Mouse (Mus musculus): ENCODE measurements around the gene Tuba1b. TPM values are rescaled to one million over a fixed set of nuclear protein-coding genes. Genes with fewer than 3 reads are reported as not detected.
"Not testable (repeated sequence)": the region's sequence is repeated elsewhere in the genome, so short reads cannot be mapped to it uniquely, and the experiment has no call there.

Gene Tuba1b
- polyA plus RNA-seq (2015; fragmentation: Nextera tagmentation; extraction: Ambion mirVana): 1,607 and 1,715 TPM in 2 replicates

- Histone ChIP-seq H3K9ac (peak within 1 kb of the TSS; percentile 94), H3K4me1 (peaks cover 28% of the 10 kb centered on the region), H3K27me3 (no peaks in the 10 kb centered on the region), H3K4me3 (peak within 1 kb of the TSS; percentile 73), H3K36me3 (ENCODE audit: poor library complexity, severe bottlenecking) (peaks cover 14% of the 10 kb centered on the region), H3K9me3 (replicated peaks) (no peaks in the 10 kb centered on the region), H3K27ac (peak within 1 kb of the TSS; percentile 99), H3K4me2 (peak within 1 kb of the TSS; percentile 89)
- peak; percentile 90 for ATAC-seq
- WGBS: under 1% methylated on average over 50 of the region's 58 CpGs
Observed at GRCm38 (mm10) chr15:98934217-98934839, at the start of gene Tuba1b. Tuba1b (minus strand) TSS chr15:98934565.

DNA sequence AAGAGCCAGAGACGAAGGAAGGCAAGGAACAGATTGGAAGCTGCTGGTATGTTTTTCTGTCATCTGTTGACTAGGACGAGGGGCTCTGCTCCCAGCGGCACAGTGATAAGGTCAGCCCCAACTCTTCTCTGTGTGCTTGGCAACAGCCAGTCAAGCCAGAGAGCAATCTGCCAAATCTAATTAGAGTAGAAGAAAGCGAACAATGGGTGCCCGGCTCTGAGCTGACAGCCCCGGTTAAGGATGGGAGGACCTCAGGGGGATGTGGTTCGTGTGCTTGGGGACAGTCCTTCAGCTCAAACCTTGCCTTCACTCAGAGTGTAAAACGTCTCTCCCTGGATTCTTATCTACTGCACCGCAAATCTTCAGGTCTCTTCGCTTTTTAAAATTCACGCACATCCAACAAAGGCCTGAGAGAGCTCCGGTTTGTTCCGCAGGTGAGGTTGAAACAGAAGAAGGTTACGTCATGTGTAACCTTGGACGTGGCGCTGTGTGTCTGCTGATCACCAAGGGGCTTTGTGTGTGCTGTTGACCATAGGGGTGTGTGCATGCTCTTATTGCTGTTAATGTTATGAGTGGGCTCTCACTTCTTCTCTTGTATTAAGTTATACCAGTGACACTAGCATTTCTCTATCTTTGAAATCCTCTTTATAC lies 49.2 kb upstream of the Tuba1b start:
- Histone ChIP-seq H3K9me3 (replicated peaks) (no peaks in the 10 kb centered on the region), H3K27ac (peak overlapping the region; percentile 98), H3K4me2 (peak overlapping the region; percentile 72), H3K36me3 (ENCODE audit: poor library complexity, severe bottlenecking) (no peaks in the 10 kb centered on the region), H3K27me3 (no peaks in the 10 kb centered on the region), H3K4me3 (peak overlapping the region; percentile 47), H3K9ac (peak overlapping the region; percentile 79), H3K4me1 (peaks cover 74% of the 10 kb centered on the region)
- 13% methylated on average over 16 of the region's 16 CpGs for WGBS
- peak; percentile 60 for ATAC-seq

GRCm38 (mm10) chr15:98982100-98982499 lies 47.7 kb upstream of the Tuba1b start:
- Histone ChIP-seq H3K4me2 (no peak overlapping the region), H3K27me3 (no peaks in the 10 kb centered on the region), H3K9ac (no peak overlapping the region), H3K9me3 (replicated peaks) (no peaks in the 10 kb centered on the region), H3K27ac (no peak overlapping the region; the same call in 1 of the 2 replicates), H3K4me1 (peaks cover 74% of the 10 kb centered on the region), H3K4me3 (no peak overlapping the region), H3K36me3 (ENCODE audit: poor library complexity, severe bottlenecking) (no peaks in the 10 kb centered on the region)
- no peak for ATAC-seq
- WGBS: 81% methylated on average over 6 of the region's 6 CpGs

DNA sequence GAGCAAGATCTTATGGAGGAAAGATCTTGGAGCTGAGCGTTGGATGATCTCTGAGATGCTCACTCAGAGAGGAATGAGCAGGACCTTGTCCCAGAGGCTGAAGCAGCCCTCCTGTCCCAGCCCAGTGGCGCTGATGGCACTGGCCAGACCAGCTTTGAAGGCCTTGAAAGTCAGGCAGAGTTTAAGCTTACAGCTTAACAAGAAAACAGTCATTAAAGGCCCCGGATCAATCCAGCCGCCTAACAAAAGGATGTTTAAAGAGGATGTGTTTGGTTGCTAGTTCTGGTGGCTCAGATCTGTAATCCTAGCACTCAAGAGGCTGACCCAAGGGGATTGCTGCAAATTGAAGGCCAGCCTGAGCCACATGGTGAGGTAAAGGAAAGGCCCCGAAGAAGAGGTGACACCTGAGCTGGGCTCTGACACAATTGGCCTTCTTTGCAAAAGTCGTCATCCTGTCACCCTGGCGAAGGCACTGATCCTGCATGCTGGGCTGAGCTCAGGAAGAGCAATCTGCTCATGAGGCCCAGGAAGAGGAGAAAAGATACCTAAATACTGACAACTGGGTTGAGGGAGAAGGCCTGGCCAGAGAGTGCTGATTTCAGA lies 45.7 kb upstream of the Tuba1b start:
- Histone ChIP-seq H3K4me1 (peaks cover 62% of the 10 kb centered on the region), H3K9me3 (replicated peaks) (no peaks in the 10 kb centered on the region), H3K36me3 (ENCODE audit: poor library complexity, severe bottlenecking) (no peaks in the 10 kb centered on the region), H3K9ac (no peak overlapping the region), H3K4me3 (no peak overlapping the region), H3K27ac (peak overlapping the region; percentile 26; the same call in 1 of the 2 replicates), H3K4me2 (no peak overlapping the region), H3K27me3 (no peaks in the 10 kb centered on the region)
- 27% methylated on average over 7 of the region's 7 CpGs for WGBS
- no peak for ATAC-seq

GRCm38 (mm10) chr15:98978409-98979172 lies 44.2 kb upstream of the Tuba1b start:
- no peak for ATAC-seq
- 0 out of 2 replicates have a peak overlapping the region, but pooled peaks have one; percentile 3 for H3K4me3 ChIP-seq
- H3K9ac ChIP-seq: peak overlapping the region; percentile 56

DNA sequence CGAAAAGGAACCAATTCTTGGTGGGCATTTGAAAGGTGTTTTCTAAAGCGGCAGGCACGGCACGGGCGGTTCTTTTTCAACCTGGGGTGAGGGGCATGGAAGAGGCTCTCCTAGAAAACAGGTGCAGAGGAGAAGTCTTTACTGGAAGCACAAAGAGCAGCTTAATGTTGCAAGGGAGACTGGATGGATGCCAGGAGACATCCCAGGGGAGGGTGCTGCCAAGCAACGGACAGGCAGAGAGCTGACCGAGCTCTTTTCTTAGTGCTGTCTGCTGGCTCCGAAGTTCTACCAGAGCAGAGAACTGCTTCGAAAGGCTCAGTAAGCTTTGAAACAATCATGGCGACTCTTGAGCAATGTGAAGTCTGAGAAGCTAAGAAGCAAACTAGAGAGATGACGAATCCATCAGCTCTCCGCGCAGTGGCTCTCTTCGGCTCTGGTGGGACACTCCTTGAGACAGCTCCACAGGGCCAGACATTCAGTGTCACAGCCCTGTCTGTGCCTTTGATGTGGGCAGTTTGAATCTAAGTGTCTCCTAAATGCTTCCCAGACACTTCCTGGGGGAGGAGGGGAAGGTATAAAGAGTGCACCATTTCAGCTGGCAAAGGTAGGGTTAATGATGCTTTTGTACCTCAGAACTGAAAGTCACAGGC lies 43.5 kb upstream of the Tuba1b start:
- no peaks in the 10 kb centered on the region for H3K36me3 ChIP-seq (ENCODE audit: poor library complexity, severe bottlenecking)
- H3K9me3 ChIP-seq (replicated peaks): no peaks in the 10 kb centered on the region
- peak overlapping the region; percentile 56 for H3K9ac ChIP-seq
- H3K4me2 ChIP-seq: peak overlapping the region; percentile 51
- H3K27ac ChIP-seq: peak overlapping the region; percentile 87
- H3K4me3 ChIP-seq: peak overlapping the region; percentile 1; the same call in 1 of the 2 replicates
- peaks cover 45% of the 10 kb centered on the region for H3K4me1 ChIP-seq
- ATAC-seq: peak; percentile 73; the same call in 1 of the 2 replicates
- no peaks in the 10 kb centered on the region for H3K27me3 ChIP-seq
- 26% methylated on average over 14 of the region's 14 CpGs for WGBS

More at GRCm38 (mm10) chr15:98978409-98979172, 44.2 kb upstream of the Tuba1b start:
- H3K9me3 ChIP-seq (replicated peaks): no peaks in the 10 kb centered on the region
- H3K36me3 ChIP-seq (ENCODE audit: poor library complexity, severe bottlenecking): no peaks in the 10 kb centered on the region
- peak overlapping the region; percentile 51 for H3K4me2 ChIP-seq
- peak overlapping the region; percentile 87 for H3K27ac ChIP-seq
- no peaks in the 10 kb centered on the region for H3K27me3 ChIP-seq
- peaks cover 49% of the 10 kb centered on the region for H3K4me1 ChIP-seq
- 42% methylated on average over 20 of the region's 20 CpGs for WGBS

GRCm38 (mm10) chr15:98976763-98977758 lies 42.7 kb upstream of the Tuba1b start:
- Histone ChIP-seq H3K9me3 (replicated peaks) (no peaks in the 10 kb centered on the region), H3K9ac (peak overlapping the region; percentile 56), H3K4me1 (peaks cover 46% of the 10 kb centered on the region), H3K27ac (peak overlapping the region; percentile 87), H3K4me2 (peak overlapping the region; percentile 51), H3K27me3 (no peaks in the 10 kb centered on the region), H3K36me3 (ENCODE audit: poor library complexity, severe bottlenecking) (no peaks in the 10 kb centered on the region), H3K4me3 (no peak overlapping the region)
- no peak for ATAC-seq
- whole genome bisulfite sequencing: 55% methylated on average over 21 of the region's 21 CpGs

DNA sequence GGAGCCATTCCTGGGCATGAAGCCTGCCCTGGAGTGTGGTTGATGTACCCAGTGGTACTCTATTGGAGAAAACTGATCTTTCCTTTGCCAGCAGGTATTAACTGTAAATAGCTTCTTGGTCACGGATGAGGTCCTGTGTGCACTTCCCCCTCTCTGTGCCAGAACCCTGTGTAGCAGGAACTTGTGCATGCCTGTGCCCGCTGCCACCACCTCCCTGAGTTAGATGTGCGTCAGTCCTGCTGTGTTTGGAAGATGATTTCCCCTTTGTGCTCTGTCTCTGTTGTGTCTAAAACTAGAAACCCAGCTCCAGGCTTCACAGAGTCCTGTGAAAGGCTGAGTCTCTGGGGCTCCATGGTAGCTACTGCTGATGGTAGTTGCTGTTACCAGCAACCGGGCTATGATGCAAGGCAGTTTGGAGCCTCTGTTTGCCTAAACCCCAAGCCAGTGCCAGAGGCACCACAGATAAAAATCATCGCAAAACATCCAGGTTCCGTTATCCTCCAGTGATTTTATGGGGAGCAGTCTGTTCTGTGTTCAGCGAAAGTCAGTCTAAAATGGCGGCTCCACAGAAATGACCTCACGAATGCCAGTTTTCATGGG lies 38.8 kb upstream of the Tuba1b start:
- Histone ChIP-seq H3K9me3 (replicated peaks) (no peaks in the 10 kb centered on the region), H3K4me2 (no peak overlapping the region), H3K36me3 (ENCODE audit: poor library complexity, severe bottlenecking) (no peaks in the 10 kb centered on the region), H3K27ac (peak overlapping the region; percentile 54), H3K27me3 (no peaks in the 10 kb centered on the region), H3K4me3 (no peak overlapping the region), H3K4me1 (peaks cover 66% of the 10 kb centered on the region), H3K9ac (no peak overlapping the region)
- ATAC-seq: no peak
- 88% methylated on average over 9 of the region's 9 CpGs for WGBS

DNA sequence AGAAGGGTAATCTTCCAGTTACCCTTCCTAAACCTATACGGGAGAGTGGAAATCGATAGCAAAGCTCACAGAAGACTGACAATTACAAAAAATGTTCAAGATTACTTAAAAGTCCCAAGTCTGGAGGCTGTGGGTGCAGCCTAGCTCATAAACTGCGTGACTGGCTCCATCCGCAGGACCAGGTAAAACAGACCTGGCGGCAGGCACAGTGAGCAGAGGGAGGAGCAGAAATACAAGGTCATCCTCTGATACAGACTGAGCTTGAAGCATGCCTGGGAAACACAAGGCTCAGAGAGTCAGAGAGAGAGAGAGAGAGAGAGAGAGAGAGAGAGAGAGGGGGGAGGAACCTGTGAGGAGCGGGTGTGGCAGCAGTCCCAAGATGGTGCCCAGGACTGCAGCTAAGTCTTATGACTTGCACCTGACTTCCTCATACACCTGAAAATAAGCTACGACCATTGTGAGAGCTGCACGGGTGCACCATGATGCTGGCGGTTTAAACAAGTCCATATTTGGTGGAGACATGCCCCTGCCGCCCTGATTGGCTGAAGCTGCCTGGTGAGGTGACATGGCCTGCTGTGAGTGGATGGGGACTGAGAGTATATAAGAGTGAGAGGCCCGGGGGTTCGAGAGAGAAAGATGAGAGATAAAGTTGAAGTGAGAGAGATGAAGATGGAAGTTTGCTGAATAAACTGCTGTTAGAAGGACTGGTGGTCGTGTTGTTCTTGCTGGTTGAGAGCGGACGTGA lies 37.4 kb upstream of the Tuba1b start:
- Histone ChIP-seq H3K4me2 (peak overlapping the region; percentile 51), H3K4me1 (peaks cover 55% of the 10 kb centered on the region), H3K27ac (peak overlapping the region; percentile 99), H3K4me3 (peak overlapping the region; percentile 18), H3K9ac (peak overlapping the region; percentile 58)
- WGBS: 64% methylated on average over 15 of the region's 15 CpGs
- H3K27me3 ChIP-seq; H3K36me3 ChIP-seq (ENCODE audit: poor library complexity, severe bottlenecking); H3K9me3 ChIP-seq (replicated peaks): not testable (repeated sequence)
- ATAC-seq: peak; percentile 17; the same call in 1 of the 2 replicates

- Histone ChIP-seq H3K9ac (peak overlapping the region; percentile 58), H3K9me3 (replicated peaks) (no peaks in the 10 kb centered on the region), H3K4me3 (peak overlapping the region; percentile 18), H3K27ac (peak overlapping the region; percentile 99), H3K36me3 (ENCODE audit: poor library complexity, severe bottlenecking) (no peaks in the 10 kb centered on the region), H3K4me2 (peak overlapping the region; percentile 51), H3K27me3 (no peaks in the 10 kb centered on the region), H3K4me1 (peaks cover 51% of the 10 kb centered on the region)
- peak; percentile 62 for ATAC-seq
- 2% methylated on average over 4 of the region's 4 CpGs for WGBS
Observed at GRCm38 (mm10) chr15:98971111-98971510, 36.7 kb upstream of the Tuba1b start.
